Mouse (Mus musculus) embryonic facial prominence, embryonic 11.5 days (tissue): ENCODE data around the gene Endou. TPM values are rescaled to one million over a fixed set of nuclear protein-coding genes. Genes with fewer than 3 reads are reported as not detected.

Experiments used
- ATAC-seq: fragments of 200-750 bp; cut with Nextera tagmentation; replicated peaks from 2 replicates; pipeline ENCODE4 v1.8.0; 2017; ENCODE audit warnings: low read depth; ENCODE audit not compliant: insufficient number of reproducible peaks, low FRiP score, low TSS enrichment
- DNase-seq: peaks from one replicate; pipeline ENCODE4 v3.0.0-alpha.2; 2015; ENCODE audit warnings: low spot score
- H3K27ac ChIP-seq: fragments of 300-500 bp; sonication (generic); replicated peaks from 2 replicates; pipeline ENCODE4 v1.5.1; 2014; ENCODE audit warnings: mild to moderate bottlenecking, low read depth, low read length, control low read depth
- H3K27me3 ChIP-seq: fragments of 300-500 bp; sonication (generic); 2 replicates; pipeline ENCODE4 v1.6.1; 2014; ENCODE audit warnings: mild to moderate bottlenecking, low read length, moderate library complexity, mixed read lengths; ENCODE audit not compliant: control insufficient read depth, insufficient read depth
- H3K36me3 ChIP-seq: fragments of 300-500 bp; sonication (generic); replicated peaks from 2 replicates; pipeline ENCODE4 v1.6.1; 2014; ENCODE audit warnings: low read depth, mild to moderate bottlenecking, low read length, moderate library complexity, mixed read lengths; ENCODE audit not compliant: control insufficient read depth, insufficient read depth
- H3K4me1 ChIP-seq: fragments of 300-500 bp; sonication (generic); 2 replicates; pipeline ENCODE4 v1.6.1; 2014; ENCODE audit warnings: low read length, mixed read lengths; ENCODE audit not compliant: control insufficient read depth, insufficient read depth
- H3K4me2 ChIP-seq: fragments of 300-500 bp; sonication (generic); 2 replicates; pipeline ENCODE4 v1.6.1; 2014; ENCODE audit warnings: low read depth, mild to moderate bottlenecking, control low read depth, low read length, moderate library complexity
- H3K4me3 ChIP-seq: fragments of 300-500 bp; sonication (generic); 2 replicates; pipeline ENCODE4 v1.5.1; 2014; ENCODE audit warnings: low read depth, low read length, control low read depth
- H3K9ac ChIP-seq: fragments of 300-500 bp; sonication (generic); replicated peaks from 2 replicates; pipeline ENCODE4 v1.6.1; 2014; ENCODE audit warnings: mild to moderate bottlenecking, control low read depth, low read length
- H3K9me3 ChIP-seq: fragments of 300-500 bp; sonication (generic); replicated peaks from 2 replicates; pipeline ENCODE4 v1.6.1; 2016; ENCODE audit warnings: mild to moderate bottlenecking, low read length, inconsistent platforms, mixed read lengths; ENCODE audit not compliant: control insufficient read depth
- WGBS: fragments of 180-500 bp; shearing (Covaris S2); extraction: QIAGEN DNeasy Blood & Tissue Kit; methylation state at CpG from one replicate; pipeline ENCODE4 v1.1.7; 2014; 5-methylcytosine and 5-hydroxymethylcytosine counted together
- polyA plus RNA-seq: library from polyadenylated mRNA; unstranded; fragments of >200 nt; fragmentation: Nextera tagmentation; extraction: Ambion mirVana; gene quantifications from 2 replicates; pipeline ENCODE4 v1.2.1, GENCODE M21; 2014

Endou gene
- polyA plus RNA-seq, 1 experiment from 2014 or later, result not detected

DNA sequence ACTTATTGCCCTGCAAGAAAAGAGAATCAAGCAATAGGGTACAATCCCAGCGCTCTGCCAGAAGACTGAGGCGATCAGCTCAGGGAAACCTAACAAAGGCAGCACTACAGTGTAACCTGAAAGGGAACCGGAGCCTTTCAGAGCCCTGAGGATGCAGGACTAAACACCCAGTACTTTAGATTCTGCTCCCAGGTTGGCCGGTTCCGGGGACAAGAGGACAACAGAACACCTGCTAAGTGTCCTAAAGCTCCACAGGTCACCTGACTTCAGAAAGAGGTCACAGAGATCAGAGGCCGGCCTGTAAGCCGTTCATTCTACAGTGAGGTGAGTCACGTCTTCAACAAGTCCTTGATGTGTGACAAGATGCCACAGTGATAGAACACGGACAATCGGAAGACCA lies 34.5 kb downstream of the Endou start:
- no peak for ATAC-seq
- Histone ChIP-seq H3K4me2 (no peak overlapping the region), H3K9ac (no peak overlapping the region), H3K27me3 (no peaks in the 10 kb centered on the region), H3K36me3 (peaks cover 4% of the 10 kb centered on the region), H3K4me1 (no peaks in the 10 kb centered on the region), H3K9me3 (no peaks in the 10 kb centered on the region), H3K27ac (no peak overlapping the region), H3K4me3 (no peak overlapping the region)
- WGBS, result 87% methylated on average over 10 of the region's 10 CpGs
- DNase-seq, result no peak

DNA sequence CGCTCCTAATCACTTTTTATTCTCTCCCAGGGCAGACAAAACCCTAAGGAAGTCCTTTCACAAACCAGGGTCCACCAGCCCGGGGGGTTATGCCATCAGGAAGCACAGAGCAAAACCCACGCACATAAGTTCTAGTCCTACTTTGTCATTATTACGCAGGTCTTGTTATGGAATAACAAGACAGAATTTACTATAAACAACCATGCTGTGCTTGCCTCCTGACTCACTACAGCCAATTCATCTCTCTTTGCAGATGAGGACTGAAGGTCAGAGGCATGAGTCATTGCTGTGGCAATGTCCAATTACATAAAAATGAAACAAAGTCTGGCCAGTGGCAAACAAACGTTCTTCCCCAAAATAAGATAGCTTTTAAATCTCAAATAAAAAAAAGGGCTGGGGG lies 37.7 kb downstream of the Endou start:
- Histone ChIP-seq H3K9ac (no peak overlapping the region), H3K4me2 (no peak overlapping the region), H3K36me3 (no peaks in the 10 kb centered on the region; the same call in none of the 2 replicates), H3K27me3 (no peaks in the 10 kb centered on the region), H3K27ac (no peak overlapping the region), H3K4me3 (no peak overlapping the region), H3K9me3 (no peaks in the 10 kb centered on the region), H3K4me1 (no peaks in the 10 kb centered on the region)
- DNase-seq (no peak), ATAC-seq (no peak)
- 87% methylated on average over 5 of the region's 5 CpGs for WGBS

DNA sequence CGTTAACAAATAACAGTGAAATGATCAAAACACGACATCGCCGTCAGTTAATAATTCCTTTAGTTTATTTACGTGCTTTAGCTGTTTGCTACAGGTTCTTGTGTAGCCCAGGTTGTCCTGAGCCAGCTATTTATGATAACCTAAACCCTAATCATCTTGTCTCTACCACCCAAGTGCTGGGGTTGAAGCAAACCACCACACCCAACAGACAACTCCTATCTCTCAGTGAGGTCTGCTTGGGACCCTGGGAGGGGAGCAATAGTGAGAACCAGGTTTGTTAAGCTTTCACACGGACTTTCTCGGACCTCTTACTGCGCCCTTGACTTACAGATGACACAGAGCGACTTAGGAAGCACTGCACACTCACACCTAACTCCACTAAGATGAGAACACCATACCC lies 47.0 kb downstream of the Endou start:
- DNase-seq (no peak), ATAC-seq (no peak)
- 94% methylated on average over 9 of the region's 9 CpGs for WGBS
- Histone ChIP-seq H3K4me2 (no peak overlapping the region), H3K4me3 (no peak overlapping the region), H3K9me3 (no peaks in the 10 kb centered on the region), H3K36me3 (peaks cover 10% of the 10 kb centered on the region), H3K4me1 (no peaks in the 10 kb centered on the region), H3K9ac (no peak overlapping the region), H3K27ac (no peak overlapping the region), H3K27me3 (no peaks in the 10 kb centered on the region)

DNA sequence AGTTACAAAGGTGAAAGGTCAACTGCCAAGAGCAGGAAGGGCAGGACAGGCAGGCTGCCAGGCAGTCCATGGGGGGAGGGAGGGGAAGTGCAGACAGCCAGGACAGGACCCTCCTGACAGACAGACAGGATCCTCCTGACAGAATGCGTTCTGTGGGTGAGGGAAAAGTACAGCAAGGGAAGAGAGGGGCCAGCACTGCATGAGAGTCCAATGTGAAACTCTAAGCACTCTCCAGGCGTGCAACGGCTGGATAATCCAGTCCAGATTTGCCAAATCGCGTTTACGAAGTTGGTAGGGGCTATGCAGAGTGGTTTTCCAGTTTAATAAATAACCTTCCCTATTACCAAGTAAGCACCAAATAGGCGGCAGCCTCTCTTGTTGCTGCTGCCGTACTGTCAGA lies 49.1 kb downstream of the Endou start:
- no peak overlapping the region for H3K27ac ChIP-seq
- no peak overlapping the region for H3K9ac ChIP-seq
- ATAC-seq (no peak), DNase-seq (no peak)
- H3K4me1 ChIP-seq, result no peaks in the 10 kb centered on the region
- H3K36me3 ChIP-seq, result peaks cover 9% of the 10 kb centered on the region
- H3K27me3 ChIP-seq, result no peaks in the 10 kb centered on the region
- no peak overlapping the region for H3K4me2 ChIP-seq
- no peak overlapping the region for H3K4me3 ChIP-seq
- 79% methylated on average over 8 of the region's 8 CpGs for WGBS
- no peaks in the 10 kb centered on the region for H3K9me3 ChIP-seq

DNA sequence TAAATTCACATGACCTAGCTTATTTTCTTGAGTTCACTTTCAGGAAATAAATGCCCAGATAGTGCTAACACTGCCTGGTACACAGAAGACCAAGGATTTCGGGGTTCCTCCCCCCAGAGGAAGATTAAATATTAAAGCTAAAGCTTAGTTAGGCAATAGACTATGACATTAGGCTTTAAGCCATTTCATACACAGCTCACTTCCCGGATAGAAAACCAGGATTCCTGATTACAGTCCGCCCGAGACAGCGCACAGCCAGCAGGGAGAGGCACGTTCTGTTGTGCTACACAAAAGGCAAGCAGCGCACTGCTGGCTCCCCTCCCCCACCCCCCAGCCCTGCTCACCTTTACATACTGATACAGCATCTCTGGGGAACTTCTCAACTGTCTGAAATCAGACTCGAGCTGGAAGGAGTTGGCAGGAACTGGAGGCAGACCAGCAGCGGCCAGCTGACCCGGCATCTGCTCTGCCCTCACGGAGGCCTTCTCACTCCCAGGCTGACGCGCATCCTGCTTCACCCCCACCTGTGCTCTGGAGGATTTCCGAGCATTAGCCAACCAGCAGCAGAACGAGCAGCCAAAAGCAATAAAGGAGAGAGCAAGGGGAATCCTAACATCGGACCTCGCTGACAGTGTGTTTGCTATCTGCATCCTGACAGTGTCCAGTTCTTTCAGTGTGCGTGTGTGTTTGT lies 51.0 kb downstream of the Endou start:
- Histone ChIP-seq H3K9ac (no peak overlapping the region), H3K4me1 (no peaks in the 10 kb centered on the region), H3K27me3 (no peaks in the 10 kb centered on the region), H3K4me2 (no peak overlapping the region), H3K9me3 (no peaks in the 10 kb centered on the region), H3K36me3 (peaks cover 4% of the 10 kb centered on the region), H3K27ac (no peak overlapping the region), H3K4me3 (no peak overlapping the region)
- ATAC-seq (no peak), DNase-seq (no peak)
- WGBS, result 82% methylated on average over 18 of the region's 18 CpGs

DNA sequence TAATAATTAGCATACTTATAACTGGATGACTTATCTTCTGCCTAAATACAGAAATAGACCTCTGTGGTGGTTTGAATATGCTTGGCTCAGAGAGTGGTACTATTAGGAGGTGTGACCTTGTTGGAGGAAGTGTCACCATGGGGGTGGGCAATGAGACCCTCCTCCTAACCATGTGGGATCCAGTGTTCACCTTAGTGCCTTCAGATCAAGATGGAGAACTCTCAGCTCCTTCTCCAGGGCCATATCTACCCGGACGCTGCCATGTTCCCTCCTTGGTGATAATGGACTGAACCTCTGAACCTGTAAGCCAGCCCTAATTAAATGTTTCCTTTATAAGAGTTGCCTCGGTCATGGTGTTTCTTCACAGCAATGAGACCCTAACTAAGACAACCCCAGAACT lies 53.8 kb downstream of the Endou start:
- H3K4me2 ChIP-seq, result no peak overlapping the region
- 96% methylated on average over 3 of the region's 3 CpGs for WGBS
- no peak overlapping the region for H3K27ac ChIP-seq
- H3K9ac ChIP-seq, result no peak overlapping the region
- H3K4me3 ChIP-seq, result no peak overlapping the region
- H3K27me3 ChIP-seq, result no peaks in the 10 kb centered on the region
- peaks cover 2% of the 10 kb centered on the region for H3K36me3 ChIP-seq
- H3K9me3 ChIP-seq, result no peaks in the 10 kb centered on the region
- no peak for DNase-seq
- no peaks in the 10 kb centered on the region for H3K4me1 ChIP-seq
- no peak for ATAC-seq

DNA sequence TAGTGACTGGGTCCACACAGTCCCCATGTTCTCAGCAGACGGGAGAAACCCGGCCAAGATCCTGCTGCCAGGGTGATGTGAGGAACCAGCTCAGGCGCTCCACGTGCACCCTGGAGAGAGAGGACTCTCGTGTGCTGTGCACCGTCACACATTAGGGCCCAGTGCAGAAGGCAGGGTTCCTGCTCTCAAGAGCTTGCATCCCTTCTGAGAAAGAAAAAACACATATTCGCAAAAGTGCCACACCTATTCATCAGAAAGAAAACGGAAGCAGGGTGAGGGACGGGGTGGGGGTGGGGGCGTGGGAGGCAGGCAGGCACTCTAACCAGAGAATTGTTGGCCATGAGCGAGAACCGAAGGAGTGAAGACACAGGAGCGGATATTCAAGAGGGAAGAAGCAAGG lies 55.2 kb downstream of the Endou start:
- H3K4me2 ChIP-seq, result no peak overlapping the region
- no peaks in the 10 kb centered on the region for H3K9me3 ChIP-seq
- H3K27me3 ChIP-seq, result no peaks in the 10 kb centered on the region
- peaks cover 2% of the 10 kb centered on the region for H3K36me3 ChIP-seq
- no peak overlapping the region for H3K9ac ChIP-seq
- H3K4me3 ChIP-seq, result no peak overlapping the region
- H3K4me1 ChIP-seq, result no peaks in the 10 kb centered on the region
- 94% methylated on average over 13 of the region's 13 CpGs for WGBS
- H3K27ac ChIP-seq, result no peak overlapping the region
- DNase-seq (no peak), ATAC-seq (no peak)

DNA sequence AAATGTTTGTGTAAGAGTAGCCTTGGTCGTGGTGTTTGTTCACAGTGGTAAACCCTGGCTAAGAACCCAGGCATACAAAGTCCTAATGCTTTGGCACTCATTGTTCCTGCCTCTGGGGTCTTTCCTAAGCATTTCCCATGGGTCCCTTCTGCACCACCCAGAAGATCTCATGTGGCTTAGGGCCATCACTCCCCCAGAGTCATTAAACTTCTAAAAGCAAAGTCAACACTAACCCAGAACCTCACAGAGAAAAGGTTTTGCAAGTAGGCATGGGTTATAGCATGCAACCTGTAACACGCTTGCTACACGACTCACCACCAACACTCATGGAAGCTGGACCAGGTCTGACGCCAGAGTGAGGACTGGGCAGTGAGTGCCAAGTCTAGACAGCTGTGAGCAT lies 56.7 kb downstream of the Endou start:
- no peaks in the 10 kb centered on the region; the same call in none of the 2 replicates for H3K36me3 ChIP-seq
- 95% methylated on average over 4 of the region's 4 CpGs for WGBS

More for the DNA sequence above, 56.7 kb downstream of the Endou start:
- H3K27ac ChIP-seq, result no peak overlapping the region
- no peaks in the 10 kb centered on the region for H3K9me3 ChIP-seq
- H3K9ac ChIP-seq, result no peak overlapping the region
- no peak for DNase-seq
- no peak overlapping the region for H3K4me2 ChIP-seq
- no peaks in the 10 kb centered on the region for H3K27me3 ChIP-seq
- no peaks in the 10 kb centered on the region for H3K4me1 ChIP-seq
- no peak overlapping the region for H3K4me3 ChIP-seq
- no peak for ATAC-seq
